Mouse (Mus musculus): ENCODE results near the gene Trim66. TPM values are rescaled to one million over a fixed set of nuclear protein-coding genes. Genes with fewer than 3 reads are reported as not detected.
A peak's percentile ranks its signal among the peaks of the same experiment; 100 is the strongest.

The Trim66 gene
- polyA plus RNA-seq, 1 experiment = 0.06 TPM

DNA sequence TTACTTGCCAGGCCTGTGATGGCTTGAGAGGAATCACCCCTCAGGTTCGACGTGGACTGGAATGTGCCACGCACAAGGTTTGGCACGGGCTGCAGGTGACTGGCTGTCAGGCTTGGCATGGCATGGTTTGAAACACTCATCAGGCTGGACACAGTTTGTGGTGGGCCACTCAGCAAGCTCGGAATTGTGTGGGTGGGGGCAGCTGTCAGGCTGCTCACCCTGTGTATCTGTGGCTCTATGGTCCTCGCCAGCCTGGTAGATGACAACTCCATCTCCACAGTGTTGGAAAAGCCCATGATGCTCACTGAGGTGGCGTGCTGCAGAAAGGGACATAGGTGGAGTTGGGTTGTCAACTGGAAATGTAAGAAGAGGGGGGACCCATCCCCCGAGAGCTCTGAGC, 47.2 kb downstream of the Trim66 start:
- Histone ChIP-seq H3K27me3 (ENCODE audit: control insufficient read depth, insufficient read depth, low read length) (no peaks in the 10 kb centered on the region), H3K4me1 (ENCODE audit: control insufficient read depth, insufficient read depth, insufficient read length) (no peaks in the 10 kb centered on the region), H3K36me3 (ENCODE audit: control insufficient read depth, insufficient read depth, low read length) (no peaks in the 10 kb centered on the region), H3K27ac (ENCODE audit: insufficient read depth, low read length) (no peak overlapping the region), H3K4me3 (ENCODE audit: extremely low read depth, insufficient read depth, insufficient read length) (no peak overlapping the region)
- WGBS = 92% methylated on average over 8 of the region's 8 CpGs
- DNase-seq (ENCODE audit: low read depth in 1 of 2, low spot score in 2 of 2) = no peak
- TF ChIP-seq CTCF (IDR thresholded peaks at IDR 0.05; ENCODE audit: extremely low read depth, insufficient read depth, insufficient read length, insufficient replicate concordance) (no peak), POLR2A (IDR thresholded peaks at IDR 0.05; ENCODE audit: low read depth, low read length) (no peak)

DNA sequence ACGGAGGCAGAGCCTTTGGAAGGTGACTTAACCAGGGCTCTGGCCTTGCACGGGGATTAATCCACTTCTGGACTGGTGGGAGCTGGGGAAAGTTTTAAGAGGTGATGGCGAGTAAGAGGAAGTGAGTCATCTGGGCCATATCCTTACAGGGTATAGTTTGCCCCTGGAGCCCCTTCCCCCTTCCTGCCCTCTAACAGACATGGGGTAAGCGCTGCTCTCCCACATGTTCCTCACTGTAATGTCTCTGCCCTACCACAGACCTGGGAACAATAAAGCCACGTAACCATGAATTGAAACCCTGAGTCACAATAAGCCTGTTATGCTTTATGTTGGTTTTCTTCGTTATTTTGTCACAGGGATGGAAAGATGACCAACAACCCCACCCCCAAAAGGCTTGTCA, 51.4 kb downstream of the Trim66 start:
- H3K27me3 ChIP-seq (ENCODE audit: control insufficient read depth, insufficient read depth, low read length) = no peaks in the 10 kb centered on the region
- no peaks in the 10 kb centered on the region for H3K4me1 ChIP-seq (ENCODE audit: control insufficient read depth, insufficient read depth, insufficient read length)
- no peak overlapping the region for H3K4me3 ChIP-seq (ENCODE audit: extremely low read depth, insufficient read depth, insufficient read length)
- no peak for DNase-seq (ENCODE audit: low read depth in 1 of 2, low spot score in 2 of 2)
- no peaks in the 10 kb centered on the region for H3K36me3 ChIP-seq (ENCODE audit: control insufficient read depth, insufficient read depth, low read length)
- TF ChIP-seq CTCF (IDR thresholded peaks at IDR 0.05; ENCODE audit: extremely low read depth, insufficient read depth, insufficient read length, insufficient replicate concordance) = no peak
- TF ChIP-seq POLR2A (IDR thresholded peaks at IDR 0.05; ENCODE audit: low read depth, low read length) = no peak
- WGBS = 33% methylated on average over 6 of the region's 6 CpGs
- no peak overlapping the region for H3K27ac ChIP-seq (ENCODE audit: insufficient read depth, low read length)

DNA sequence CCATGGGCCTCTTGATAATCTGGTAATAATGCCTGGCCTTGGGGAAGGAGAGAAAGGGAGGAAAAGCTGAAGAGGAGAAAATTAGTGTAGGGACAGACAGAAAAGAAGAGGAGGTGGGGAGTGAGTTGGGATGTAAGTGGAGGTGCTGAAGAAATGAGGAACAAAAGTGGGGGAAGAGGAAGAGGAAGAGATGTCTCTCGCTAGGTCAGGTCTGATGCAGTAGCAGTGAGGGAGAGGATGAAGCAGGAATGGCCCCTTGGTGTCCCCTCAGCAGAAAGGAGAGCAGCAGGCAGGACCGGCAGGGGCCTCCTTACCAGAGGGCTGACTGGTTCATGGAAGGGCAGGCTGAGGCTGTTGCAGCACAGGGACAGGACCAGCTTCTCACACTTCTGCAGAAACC, 52.2 kb downstream of the Trim66 start:
- Histone ChIP-seq H3K27me3 (ENCODE audit: control insufficient read depth, insufficient read depth, low read length) (no peaks in the 10 kb centered on the region), H3K4me3 (ENCODE audit: extremely low read depth, insufficient read depth, insufficient read length) (no peak overlapping the region), H3K4me1 (ENCODE audit: control insufficient read depth, insufficient read depth, insufficient read length) (no peaks in the 10 kb centered on the region), H3K36me3 (ENCODE audit: control insufficient read depth, insufficient read depth, low read length) (no peaks in the 10 kb centered on the region), H3K27ac (ENCODE audit: insufficient read depth, low read length) (no peak overlapping the region)
- DNase-seq (ENCODE audit: low read depth in 1 of 2, low spot score in 2 of 2) = no peak
- 48% methylated on average over 2 of the region's 2 CpGs for WGBS
- TF ChIP-seq CTCF (IDR thresholded peaks at IDR 0.05; ENCODE audit: extremely low read depth, insufficient read depth, insufficient read length, insufficient replicate concordance) = no peak
- TF ChIP-seq POLR2A (IDR thresholded peaks at IDR 0.05; ENCODE audit: low read depth, low read length) = no peak

GRCm38 (mm10) chr7:109454856-109455255, 53.1 kb downstream of the Trim66 start:
- TF ChIP-seq CTCF (IDR thresholded peaks at IDR 0.05; ENCODE audit: extremely low read depth, insufficient read depth, insufficient read length, insufficient replicate concordance) = no peak
- TF ChIP-seq POLR2A (IDR thresholded peaks at IDR 0.05; ENCODE audit: low read depth, low read length) = no peak
- Histone ChIP-seq H3K27ac (ENCODE audit: insufficient read depth, low read length) (no peak overlapping the region), H3K4me1 (ENCODE audit: control insufficient read depth, insufficient read depth, insufficient read length) (no peaks in the 10 kb centered on the region), H3K4me3 (ENCODE audit: extremely low read depth, insufficient read depth, insufficient read length) (no peak overlapping the region), H3K36me3 (ENCODE audit: control insufficient read depth, insufficient read depth, low read length) (no peaks in the 10 kb centered on the region), H3K27me3 (ENCODE audit: control insufficient read depth, insufficient read depth, low read length) (no peaks in the 10 kb centered on the region)
- 90% methylated on average over 9 of the region's 9 CpGs for WGBS
- no peak for DNase-seq (ENCODE audit: low read depth in 1 of 2, low spot score in 2 of 2)

DNA sequence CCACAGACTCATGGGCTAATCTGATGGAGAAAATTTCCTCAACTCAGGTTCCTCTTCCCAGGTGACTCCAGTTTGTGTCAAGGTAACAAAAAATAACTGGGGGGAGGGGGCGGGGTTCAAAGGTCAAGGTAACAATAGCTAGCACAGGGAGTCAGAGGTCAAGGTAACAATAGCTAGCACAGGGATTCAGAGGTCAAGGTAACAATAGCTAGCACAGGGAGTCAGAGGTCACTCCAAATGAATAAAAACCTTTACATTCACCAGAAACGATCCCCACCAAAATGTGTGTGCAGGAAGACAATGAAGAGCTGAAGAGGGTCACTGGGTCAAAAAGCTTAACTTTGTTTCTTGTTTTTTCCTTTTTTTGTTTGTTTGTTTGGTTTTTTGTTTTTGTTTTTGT, 59.9 kb downstream of the Trim66 start:
- no peaks in the 10 kb centered on the region for H3K4me1 ChIP-seq (ENCODE audit: control insufficient read depth, insufficient read depth, insufficient read length)
- no peak overlapping the region for H3K4me3 ChIP-seq (ENCODE audit: extremely low read depth, insufficient read depth, insufficient read length)
- WGBS = 87% methylated on average over 2 of the region's 2 CpGs
- no peak for DNase-seq (ENCODE audit: low read depth in 1 of 2, low spot score in 2 of 2)
- H3K27ac ChIP-seq (ENCODE audit: insufficient read depth, low read length) = no peak overlapping the region
- TF ChIP-seq CTCF (IDR thresholded peaks at IDR 0.05; ENCODE audit: extremely low read depth, insufficient read depth, insufficient read length, insufficient replicate concordance) (no peak), POLR2A (IDR thresholded peaks at IDR 0.05; ENCODE audit: low read depth, low read length) (no peak)
- H3K36me3 ChIP-seq (ENCODE audit: control insufficient read depth, insufficient read depth, low read length) = no peaks in the 10 kb centered on the region
- no peaks in the 10 kb centered on the region for H3K27me3 ChIP-seq (ENCODE audit: control insufficient read depth, insufficient read depth, low read length)

DNA sequence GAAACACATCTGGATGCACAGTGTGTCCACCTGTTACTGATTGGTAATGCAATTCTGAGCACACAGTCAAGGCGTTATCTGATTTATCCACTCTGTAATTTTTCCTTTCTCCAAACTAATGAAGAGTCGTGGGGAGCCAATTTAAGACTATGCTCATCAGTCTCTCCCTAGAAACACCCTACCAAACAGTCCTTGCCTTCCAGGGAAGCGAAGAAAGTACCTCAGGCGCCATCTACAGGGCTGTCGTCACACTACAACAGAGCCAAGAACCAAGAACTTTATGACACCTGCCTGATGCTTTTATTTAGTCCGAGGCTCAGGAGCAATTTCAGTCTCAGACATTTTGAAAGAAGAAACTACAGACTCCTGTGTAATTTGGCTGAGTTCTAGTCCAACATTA, 62.9 kb downstream of the Trim66 start:
- peak; percentile 31; the same call in 1 of the 2 replicates for TF ChIP-seq CTCF (IDR thresholded peaks at IDR 0.05; ENCODE audit: extremely low read depth, insufficient read depth, insufficient read length, insufficient replicate concordance)
- TF ChIP-seq POLR2A (IDR thresholded peaks at IDR 0.05; ENCODE audit: low read depth, low read length) = no peak
- Histone ChIP-seq H3K36me3 (ENCODE audit: control insufficient read depth, insufficient read depth, low read length) (no peaks in the 10 kb centered on the region), H3K27ac (ENCODE audit: insufficient read depth, low read length) (no peak overlapping the region), H3K27me3 (ENCODE audit: control insufficient read depth, insufficient read depth, low read length) (no peaks in the 10 kb centered on the region), H3K4me1 (ENCODE audit: control insufficient read depth, insufficient read depth, insufficient read length) (no peaks in the 10 kb centered on the region), H3K4me3 (ENCODE audit: extremely low read depth, insufficient read depth, insufficient read length) (no peak overlapping the region)
- DNase-seq (ENCODE audit: low read depth in 1 of 2, low spot score in 2 of 2) = no peak
- WGBS = 15% methylated on average over 6 of the region's 6 CpGs

DNA sequence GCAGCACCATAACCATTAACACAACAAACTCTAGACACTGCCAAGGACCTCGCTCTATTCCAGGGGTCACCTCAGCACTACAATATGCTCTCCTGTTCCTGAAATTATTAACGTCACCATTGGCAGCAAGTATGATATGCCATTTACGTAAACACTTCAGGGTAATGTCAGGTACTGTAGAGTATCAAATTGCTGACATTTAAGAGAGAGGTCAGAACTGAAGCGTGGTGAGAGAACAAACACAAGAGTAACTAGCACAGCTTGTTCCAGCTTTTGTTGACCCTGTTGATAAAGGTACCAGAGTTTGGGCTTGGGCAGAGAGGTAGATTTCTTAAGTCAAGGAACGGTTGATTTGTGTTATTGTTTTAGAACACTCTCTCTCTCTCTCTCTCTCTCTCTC, 65.2 kb downstream of the Trim66 start:
- no peak for DNase-seq (ENCODE audit: low read depth in 1 of 2, low spot score in 2 of 2)
- no peak overlapping the region for H3K4me3 ChIP-seq (ENCODE audit: extremely low read depth, insufficient read depth, insufficient read length)
- 90% methylated on average over 5 of the region's 5 CpGs for WGBS
- H3K27me3 ChIP-seq (ENCODE audit: control insufficient read depth, insufficient read depth, low read length) = peaks cover 9% of the 10 kb centered on the region
- no peak for TF ChIP-seq POLR2A (IDR thresholded peaks at IDR 0.05; ENCODE audit: low read depth, low read length)
- peaks cover 7% of the 10 kb centered on the region for H3K4me1 ChIP-seq (ENCODE audit: control insufficient read depth, insufficient read depth, insufficient read length)
- H3K27ac ChIP-seq (ENCODE audit: insufficient read depth, low read length) = no peak overlapping the region
- no peaks in the 10 kb centered on the region for H3K36me3 ChIP-seq (ENCODE audit: control insufficient read depth, insufficient read depth, low read length)
